In the genomic region with DNA sequence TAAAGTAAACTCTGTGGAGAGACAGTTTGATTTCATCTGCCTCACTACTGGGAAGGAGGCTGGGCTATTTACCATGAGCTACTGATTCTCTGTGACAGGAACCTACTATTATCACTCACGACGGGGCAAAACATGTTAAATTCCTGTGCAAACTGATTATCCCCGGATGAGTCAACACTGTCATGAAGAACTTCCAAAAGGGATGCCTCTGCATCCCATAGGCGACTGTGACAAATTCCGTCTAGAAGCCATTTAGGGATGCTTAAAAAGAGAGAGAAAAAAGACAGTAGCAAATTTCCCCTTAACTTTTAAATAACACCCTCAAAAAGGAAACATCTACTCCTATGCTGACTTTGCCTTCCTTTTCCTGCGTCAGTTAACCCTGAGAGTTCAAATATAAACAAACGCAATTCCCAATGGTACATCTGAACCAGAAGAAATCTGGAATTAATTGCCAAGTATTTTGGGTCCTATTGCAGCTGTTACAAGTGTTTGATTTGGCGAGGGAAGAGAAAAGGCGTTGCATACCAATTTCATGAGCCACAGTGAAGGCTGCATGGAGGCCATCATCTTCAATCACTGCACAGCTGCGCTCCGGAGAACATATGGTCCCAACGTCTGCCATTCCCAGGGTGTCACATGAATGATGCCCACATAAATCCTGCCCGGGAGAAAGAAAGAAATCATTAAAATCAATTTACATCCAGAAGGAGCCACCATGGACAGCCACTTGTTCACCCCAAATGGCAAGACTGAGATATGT, we compare ENCODE assay signal across 7 mouse cellular contexts. TPM values are rescaled to one million over a fixed set of nuclear protein-coding genes. Genes with fewer than 3 reads are reported as not detected.
DNase-seq lines count a peak whose midpoint lies in the region; ATAC-seq lines count a peak whose summit lies in the region.

No protein-coding gene starts in this region.

- DNase-seq in Muller cell, postnatal 12 days (ENCODE audit: inconsistent ontology term), result peak; percentile 52
- DNase-seq in embryo, embryonic 9.5 days (ENCODE audit: extremely low spot score), result peak; percentile 16
- peak; percentile 31 to 42 for DNase-seq in right cerebral cortex, postnatal 36 days (ENCODE audit: low spot score in 2 of 2)
- no peak for DNase-seq in thymus, postnatal 25 days
- no peak for DNase-seq in thymus, postnatal 10 days (ENCODE audit: low spot score in 2 of 2)

- no peaks in the 10 kb centered on the region for H3K9me3 ChIP-seq in hindbrain, embryonic 16.5 days (ENCODE audit: control insufficient read depth, low read length)
- no peaks in the 10 kb centered on the region for H3K9me3 ChIP-seq in limb, embryonic 12.5 days

- no peaks in the 10 kb centered on the region for H3K36me3 ChIP-seq in hindbrain, embryonic 16.5 days (ENCODE audit: control insufficient read depth, insufficient read depth, low read length)
- H3K36me3 ChIP-seq in limb, embryonic 12.5 days, result no peaks in the 10 kb centered on the region

- H3K4me2 ChIP-seq in hindbrain, embryonic 16.5 days (ENCODE audit: low read length), result peak overlapping the region; percentile 10; the same call in 1 of the 2 replicates
- H3K4me2 ChIP-seq in limb, embryonic 12.5 days, result no peak overlapping the region

- peak; percentile 94 for ATAC-seq in hindbrain, embryonic 16.5 days
- ATAC-seq in limb, embryonic 12.5 days (ENCODE audit: insufficient number of reproducible peaks, insufficient read depth, low FRiP score, low TSS enrichment, low read depth), result peak; percentile 54; the same call in 1 of the 2 replicates

- 43% methylated on average over 13 of the region's 13 CpGs for WGBS in hindbrain, embryonic 16.5 days
- WGBS in limb, embryonic 12.5 days, result 43% methylated on average over 13 of the region's 13 CpGs

- no peak overlapping the region for H3K4me3 ChIP-seq in hindbrain, embryonic 16.5 days (ENCODE audit: low read length)
- H3K4me3 ChIP-seq in limb, embryonic 12.5 days (replicated peaks), result no peak overlapping the region

- no peak overlapping the region for H3K9ac ChIP-seq in hindbrain, embryonic 16.5 days (ENCODE audit: low read depth, low read length)
- no peak overlapping the region for H3K9ac ChIP-seq in limb, embryonic 12.5 days (replicated peaks)

- no peaks in the 10 kb centered on the region for H3K27me3 ChIP-seq in hindbrain, embryonic 16.5 days (replicated peaks; ENCODE audit: control insufficient read depth, insufficient read depth, low read length)
- H3K27me3 ChIP-seq in limb, embryonic 12.5 days, result no peaks in the 10 kb centered on the region

- 0 out of 2 replicates have a peak, but pooled peaks cover 2% of the 10 kb centered on the region for H3K4me1 ChIP-seq in hindbrain, embryonic 16.5 days (ENCODE audit: control insufficient read depth, insufficient read depth, low read depth, low read length)
- H3K4me1 ChIP-seq in limb, embryonic 12.5 days (replicated peaks), result peaks cover 18% of the 10 kb centered on the region

- H3K27ac ChIP-seq in hindbrain, embryonic 16.5 days (ENCODE audit: low read depth, low read length), result no peak overlapping the region
- peak overlapping the region; percentile 8; the same call in 1 of the 2 replicates for H3K27ac ChIP-seq in limb, embryonic 12.5 days

RNA-seq across cellular contexts. Expression of gene Adamts5, which starts 14.2 kb away (rescaled TPM):
- polyA plus RNA-seq in hindbrain, embryonic 16.5 days (2015; fragmentation: Nextera tagmentation; extraction: Ambion mirVana), result 4.4 and 4.5 TPM in 2 replicates
- 7.5 and 8.2 TPM in 2 replicates for polyA plus RNA-seq in limb, embryonic 12.5 days (2016; fragmentation: Nextera tagmentation; extraction: Ambion mirVana)

Comparison
In these comparisons a context has a peak if more than half of its experiments do, and no peak if none do; other contexts are left out.
1. DNase-seq: peak in Muller cell, postnatal 12 days (single experiment), embryo, embryonic 9.5 days (single experiment) and right cerebral cortex, postnatal 36 days (2 of 2); none in thymus, postnatal 25 days (single experiment) and thymus, postnatal 10 days (0 of 2).